Mouse (Mus musculus) C2C12 (cell line): ENCODE measurements around the gene Hoxc10.

Experiments used
- CEBPB ChIP-seq: IDR thresholded peaks from one replicate; pipeline ENCODE4 v1.6.1; 2011; ENCODE audit warnings: low read depth, mild to moderate bottlenecking, control low read depth, moderate library complexity
- CTCF ChIP-seq: IDR thresholded peaks from one replicate; pipeline ENCODE4 v1.5.1; 2011; ENCODE audit not compliant: control insufficient read depth, insufficient read depth, insufficient read length
- FOSL1 ChIP-seq: IDR thresholded peaks from one replicate; pipeline ENCODE4 v1.8.0; 2011; ENCODE audit warnings: mild to moderate bottlenecking, low read length; ENCODE audit not compliant: poor library complexity, insufficient read depth, severe bottlenecking
- MAX ChIP-seq: IDR thresholded peaks from one replicate; pipeline ENCODE4 v1.6.1; 2011; ENCODE audit warnings: mild to moderate bottlenecking, control low read depth
- MYOD1 ChIP-seq: IDR thresholded peaks from one replicate; pipeline ENCODE4 v1.6.1; 2011; ENCODE audit warnings: low read depth; ENCODE audit not compliant: control insufficient read depth, insufficient read length
- MYOG ChIP-seq: IDR thresholded peaks from one replicate; pipeline ENCODE4 v1.6.1; 2011; ENCODE audit not compliant: control insufficient read depth, insufficient read length; ENCODE audit errors: extremely low read depth
- USF1 ChIP-seq: IDR thresholded peaks from one replicate; pipeline ENCODE4 v1.6.1; 2011; ENCODE audit warnings: low read depth, mild to moderate bottlenecking, control low read depth, moderate library complexity

- TF ChIP-seq CTCF, result no peak
- no peak for TF ChIP-seq USF1
- TF ChIP-seq MAX, result no peak
- TF ChIP-seq MYOG, result no peak
- no peak for TF ChIP-seq CEBPB
- no peak for TF ChIP-seq MYOD1
- no peak for TF ChIP-seq FOSL1
These were observed 43.7 kb downstream of the Hoxc10 start for GRCm38 (mm10) chr15:103010112-103010846.
